Mouse (Mus musculus) monocyte, adult 2 months (primary cell): ENCODE results near the gene C2.

ENCODE experiments used
- DNase-seq, 2 experiments: peaks; one replicate each; pipeline ENCODE4 v3.0.0; 2022; ENCODE audit warnings: low spot score in 2 of 2, low read depth in 1 of 2

C2 gene

DNA sequence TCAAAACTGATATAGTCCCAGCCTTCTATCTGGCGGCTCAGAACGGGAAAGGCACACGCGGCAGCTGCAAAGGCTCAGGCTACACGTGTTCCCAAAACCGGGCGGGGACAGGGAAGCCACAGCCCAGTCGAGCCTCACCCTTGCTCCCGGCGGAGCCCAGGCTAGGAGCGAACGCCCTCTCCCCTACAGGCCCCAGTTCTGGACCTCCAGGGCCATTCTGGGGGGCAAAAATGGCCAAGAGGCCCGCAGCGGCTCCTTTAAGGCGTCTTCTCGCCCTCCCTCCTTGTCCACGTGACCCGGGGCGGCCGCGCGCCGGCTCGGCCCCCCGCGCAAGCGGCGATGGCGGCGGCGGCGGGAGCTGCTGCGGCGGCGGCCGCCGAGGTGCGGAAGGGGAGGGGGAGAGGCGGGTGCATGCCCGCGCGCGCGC lies at the start of gene C2, which contains the start of gene Ehmt2:
C2 (minus strand) TSS at position 106 of the 427 bp plus-strand sequence.
Ehmt2 (plus strand) TSS at position 310 of the 427 bp plus-strand sequence.
- DNase-seq, result peak; percentile 22 to 51

DNA sequence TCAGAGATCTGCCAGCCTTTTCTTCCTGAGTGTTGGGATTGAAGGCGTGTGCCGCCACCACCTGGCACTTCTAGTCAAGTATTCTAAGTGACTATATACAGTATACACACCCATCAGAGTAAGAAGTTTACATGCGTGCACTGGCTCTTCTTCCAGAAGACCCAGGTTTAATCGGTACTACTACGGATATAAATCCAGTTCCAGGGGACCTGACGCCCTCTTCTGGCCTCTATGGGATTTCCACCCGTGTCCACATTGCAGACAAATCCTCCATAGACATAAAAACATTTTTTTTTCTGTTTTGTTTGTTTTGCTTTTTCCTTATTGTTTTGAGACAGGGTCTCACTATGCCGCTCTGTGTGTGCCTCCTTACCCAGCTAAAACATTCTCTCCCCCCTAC lies 49.5 kb upstream of the C2 start:
- no peak for DNase-seq

GRCm38 (mm10) chr17:34946486-34947140 lies 48.5 kb upstream of the C2 start:
- DNase-seq, result no peak

DNA sequence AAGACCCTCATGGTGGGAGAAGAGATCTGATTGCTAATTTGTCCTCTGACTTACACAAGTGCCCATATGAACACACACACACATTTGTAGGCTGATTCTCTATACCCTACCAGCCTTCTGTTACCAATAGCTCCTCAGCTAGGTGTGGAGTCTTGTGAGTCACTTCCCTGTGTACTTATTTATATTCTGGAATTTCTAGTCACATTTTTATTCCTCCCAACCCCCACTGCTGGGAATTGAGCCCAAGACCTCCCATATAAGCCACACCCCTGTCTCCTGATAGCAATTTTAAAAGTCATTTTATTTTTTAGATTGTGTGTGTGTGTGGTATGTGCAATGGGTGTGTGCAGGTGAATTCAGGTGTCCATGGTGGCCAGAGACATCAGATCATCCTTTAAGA lies 46.3 kb upstream of the C2 start:
- no peak for DNase-seq

DNA sequence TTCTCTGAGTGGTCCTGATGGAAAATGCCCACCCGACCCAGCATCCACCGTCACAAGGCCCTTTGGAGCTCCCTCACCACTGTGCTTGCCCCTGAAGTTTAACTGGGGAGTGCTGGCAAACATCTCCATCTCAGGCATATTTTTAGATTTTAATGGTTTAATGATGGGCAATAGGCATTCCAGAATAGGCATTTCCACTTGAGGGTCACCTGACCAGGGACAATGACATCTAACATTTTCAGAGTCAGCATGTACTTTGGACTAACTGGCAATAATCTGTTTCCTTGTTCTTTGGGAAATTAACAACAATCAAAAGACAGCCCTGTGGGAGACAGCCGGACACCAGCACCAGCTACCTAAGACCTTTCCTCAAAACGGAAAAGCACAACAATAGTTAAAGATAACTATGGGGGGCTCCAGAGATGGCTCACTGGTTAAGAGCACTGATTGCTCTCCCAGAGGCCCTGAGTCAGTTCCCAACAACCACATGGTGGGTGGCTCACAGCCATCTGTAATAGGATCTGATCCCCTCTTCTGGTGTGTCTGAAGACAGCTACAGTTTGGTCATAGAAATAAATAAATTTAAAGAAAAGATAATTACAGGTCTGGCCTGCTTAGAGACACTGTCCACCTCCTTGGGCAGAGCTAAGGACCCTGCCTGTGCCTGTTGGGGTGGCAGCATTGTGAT lies 45.2 kb upstream of the C2 start:
- DNase-seq, result no peak

DNA sequence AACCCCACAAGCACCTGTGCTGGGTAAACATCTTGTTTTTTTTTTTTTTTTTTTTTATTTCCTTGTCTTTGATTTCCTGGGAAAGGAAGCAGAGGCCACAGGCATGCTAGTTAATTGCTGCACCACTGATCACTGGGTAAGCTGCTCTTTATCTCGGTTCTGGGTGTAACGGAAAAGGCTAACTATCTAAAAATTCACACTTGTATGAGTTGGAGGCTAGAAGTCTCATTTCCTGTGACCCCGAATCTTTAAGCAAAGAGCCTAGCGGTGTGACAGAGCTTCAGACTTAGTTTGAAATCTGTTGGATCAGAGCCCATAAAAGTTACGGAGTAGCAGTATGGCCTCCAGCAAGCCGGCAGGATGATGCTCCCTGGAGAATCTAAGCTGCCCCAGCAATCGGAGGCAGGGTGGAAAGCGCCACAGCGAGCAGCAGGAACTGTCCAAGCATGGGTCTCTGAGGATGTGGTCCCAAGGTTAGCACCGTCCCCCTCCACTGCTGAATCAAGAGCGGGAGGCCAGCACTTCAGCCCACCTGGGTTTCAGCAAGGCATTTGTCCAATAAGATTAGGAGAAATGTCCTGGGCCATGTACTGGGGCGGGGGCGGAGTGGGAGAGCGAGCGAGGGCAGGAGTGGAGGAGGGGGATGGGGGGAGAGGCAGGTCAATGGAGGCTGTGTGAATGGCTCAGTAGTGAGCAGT lies 43.4 kb upstream of the C2 start:
- no peak for DNase-seq

DNA sequence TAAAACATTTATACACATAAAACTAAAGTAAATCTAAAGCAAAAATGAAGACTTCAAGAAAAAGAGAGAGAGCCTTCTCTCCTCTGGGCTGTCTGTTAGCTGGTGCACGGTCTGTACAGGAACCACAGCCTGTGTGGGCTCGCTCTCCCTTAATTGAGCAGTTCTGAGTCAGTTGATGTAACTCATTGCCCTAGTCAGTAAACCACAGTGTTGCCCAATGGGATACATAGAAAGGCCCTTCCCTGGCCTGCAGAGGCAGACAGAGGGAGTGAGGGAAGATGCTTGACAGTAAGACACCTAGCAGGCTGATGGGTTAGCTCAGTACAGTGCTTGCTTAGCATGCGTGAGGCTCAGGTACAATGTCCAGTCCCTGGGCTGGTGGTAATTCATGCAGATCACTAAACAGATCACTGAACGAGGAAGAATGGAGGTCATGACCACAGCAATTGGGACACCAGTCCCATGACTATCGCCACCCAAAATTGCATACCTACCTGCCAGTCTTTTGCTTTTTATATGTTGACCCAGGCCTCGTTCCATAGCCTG lies 40.0 kb upstream of the C2 start:
- no peak for DNase-seq

- DNase-seq, result peak in 1 of 2 experiments; percentile 36
Measured at GRCm38 (mm10) chr17:34934830-34935229, 36.8 kb upstream of the C2 start.

GRCm38 (mm10) chr17:34934031-34934430 lies 36.0 kb upstream of the C2 start:
- no peak for DNase-seq

DNA sequence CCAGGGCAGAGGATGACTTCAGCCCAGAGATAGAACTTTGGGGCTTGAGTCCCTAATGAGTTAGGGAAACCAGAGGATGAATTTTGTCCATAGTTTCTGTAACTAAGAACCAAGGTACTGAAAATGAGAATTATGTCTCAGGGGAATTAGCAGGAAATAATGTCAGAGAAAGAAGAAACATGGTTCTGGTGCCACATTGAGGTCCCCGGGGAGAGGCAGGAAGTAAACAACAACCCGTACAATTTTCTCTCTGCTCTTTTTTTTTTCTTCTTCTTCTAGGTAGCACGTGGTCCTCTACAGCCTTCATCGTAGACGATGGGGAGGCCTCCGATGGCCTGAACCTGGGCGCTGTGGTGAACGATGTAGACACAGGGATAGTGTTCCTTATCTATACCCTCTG lies 34.2 kb upstream of the C2 start:
- DNase-seq, result no peak

DNA sequence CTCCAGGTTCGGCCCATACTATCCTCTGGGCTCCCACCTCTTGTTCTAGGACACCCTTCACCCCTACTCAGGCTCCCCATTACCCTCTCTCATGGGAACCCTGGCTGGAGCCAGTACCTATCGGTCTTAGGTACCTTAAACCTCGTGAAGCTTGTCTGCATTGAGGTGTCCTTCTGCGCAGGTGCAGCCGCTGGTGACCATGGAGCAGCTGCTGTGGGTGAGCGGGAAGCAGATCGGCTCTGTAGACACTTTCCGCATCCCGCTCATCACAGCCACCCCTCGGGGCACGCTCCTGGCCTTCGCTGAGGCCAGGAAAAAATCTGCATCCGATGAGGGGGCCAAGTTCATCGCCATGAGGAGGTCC lies 33.7 kb upstream of the C2 start:
- DNase-seq, result no peak

- peak; percentile 94 for DNase-seq
Measured at GRCm38 (mm10) chr17:34931061-34931734, 33.1 kb upstream of the C2 start, which contains the start of gene Neu1. Neu1 (plus strand) TSS chr17:34931253.

GRCm38 (mm10) chr17:34928841-34929240 lies 30.8 kb upstream of the C2 start:
- no peak for DNase-seq

DNA sequence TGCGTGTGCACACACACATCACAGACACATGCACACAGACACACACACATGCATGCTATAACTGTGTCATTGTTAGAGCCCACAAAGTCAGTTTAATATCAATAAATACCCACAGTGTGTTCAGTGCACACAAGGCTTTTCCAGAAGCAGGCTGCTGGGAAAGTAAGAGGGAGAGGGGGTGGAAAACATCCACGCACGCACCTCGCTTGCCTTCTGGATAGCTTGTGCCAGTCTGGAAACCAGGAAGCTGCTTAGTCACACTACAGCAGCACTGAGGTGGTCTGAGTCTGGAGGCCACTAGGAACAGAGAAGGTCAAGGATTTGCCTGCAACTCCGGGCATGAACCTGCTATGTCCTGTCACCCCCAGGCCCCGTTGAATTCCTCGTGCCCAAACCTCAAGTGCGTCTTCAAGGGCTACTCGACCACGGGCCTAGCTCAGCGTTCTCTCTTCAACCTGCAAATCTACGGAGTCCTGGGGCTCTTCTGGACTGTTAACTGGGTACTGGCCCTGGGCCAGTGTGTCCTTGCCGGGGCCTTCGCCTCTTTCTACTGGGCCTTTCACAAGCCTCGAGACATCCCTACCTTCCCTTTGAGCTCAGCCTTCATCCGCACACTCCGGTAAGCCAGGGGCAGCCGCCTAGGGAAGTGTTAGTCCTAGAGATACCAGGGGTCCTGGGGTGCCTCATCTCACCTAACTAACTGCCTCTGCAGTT lies 29.4 kb upstream of the C2 start:
- no peak for DNase-seq

DNA sequence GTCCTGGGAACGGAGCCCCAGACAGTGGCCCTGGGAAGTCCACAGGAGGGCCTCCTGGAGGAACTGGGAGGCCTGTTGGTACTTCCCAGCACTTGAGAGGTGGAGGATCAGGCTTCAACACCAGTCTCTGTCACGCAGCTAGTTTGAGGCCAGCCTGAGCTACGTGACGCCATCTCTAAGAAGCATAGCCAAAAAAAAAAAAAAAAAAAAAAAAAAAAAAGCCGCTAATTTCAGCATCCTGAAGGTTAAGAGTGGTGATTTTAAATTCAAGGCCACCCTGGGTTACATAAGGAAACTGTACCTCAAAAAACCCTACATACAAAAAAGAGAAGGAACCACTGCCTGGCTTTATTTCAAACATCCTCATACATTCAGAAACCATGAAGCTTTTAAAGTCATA lies 26.2 kb upstream of the C2 start:
- DNase-seq, result no peak

GRCm38 (mm10) chr17:34922939-34923338 lies 24.9 kb upstream of the C2 start:
- DNase-seq, result no peak

DNA sequence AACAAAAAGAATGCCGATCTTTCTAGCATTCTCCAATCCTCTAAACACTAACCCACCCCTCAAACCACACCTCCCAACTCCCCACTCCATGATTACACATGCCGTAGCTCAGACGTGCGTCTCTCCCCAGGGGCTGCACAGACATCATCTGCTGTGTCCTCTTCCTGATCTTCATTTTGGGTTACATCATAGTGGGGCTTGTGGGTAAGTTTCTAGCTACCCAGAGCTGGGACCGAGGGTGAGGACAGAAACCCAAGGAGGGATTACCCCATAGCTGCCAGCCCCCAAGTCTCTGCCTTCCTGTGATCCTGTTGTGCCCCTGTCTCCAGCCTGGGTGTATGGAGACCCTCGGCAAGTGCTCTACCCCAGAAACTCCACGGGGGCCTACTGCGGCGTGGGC lies 19.1 kb upstream of the C2 start:
- DNase-seq, result no peak

DNA sequence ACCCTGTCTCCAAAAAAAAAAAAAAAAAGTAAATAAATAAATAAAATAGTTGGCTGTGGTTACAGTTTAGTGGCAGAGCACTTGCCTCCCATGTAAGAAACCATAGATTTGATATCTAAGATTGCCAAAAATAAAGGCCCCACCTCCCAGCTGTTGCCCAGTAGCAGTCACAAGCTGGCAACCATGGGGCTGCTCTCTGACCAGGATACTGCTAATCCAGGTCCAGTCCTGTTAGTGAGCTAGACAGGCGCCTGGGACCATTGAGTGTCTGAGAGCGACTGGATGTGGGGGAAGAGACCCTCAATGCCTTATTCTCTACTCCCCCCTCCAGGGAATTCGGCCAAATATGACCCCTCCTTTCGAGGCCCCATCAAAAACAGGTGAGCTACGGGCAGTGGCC lies 18.3 kb upstream of the C2 start:
- DNase-seq, result no peak

GRCm38 (mm10) chr17:34915410-34915831 lies 17.4 kb upstream of the C2 start:
- no peak for DNase-seq

- no peak for DNase-seq
Measured at GRCm38 (mm10) chr17:34913930-34914665, 16.0 kb upstream of the C2 start, which contains the start of gene Slc44a4. Slc44a4 (plus strand) TSS chr17:34914466.
